19 mouse cellular contexts compared by ENCODE assay signal in the genomic region with DNA sequence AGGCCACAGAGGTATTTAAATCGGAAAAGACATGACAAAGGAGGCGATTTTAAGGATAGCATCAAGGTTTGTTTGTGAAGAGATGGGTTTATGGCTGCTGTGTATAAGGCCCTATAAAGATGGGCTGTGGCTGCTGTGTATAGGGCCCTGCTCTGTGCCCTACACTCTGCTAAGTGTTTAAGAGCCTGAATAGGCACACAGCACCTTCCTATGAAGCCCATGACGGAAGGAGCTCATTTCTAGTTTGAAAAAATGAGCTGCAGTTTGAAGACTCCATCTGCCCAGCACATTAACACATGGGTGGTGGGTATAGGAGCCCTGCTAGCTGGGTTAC.
A peak's percentile ranks its signal among the peaks of the same experiment; 100 is the strongest.
DNase-seq lines count a peak whose midpoint lies in the region; ATAC-seq and TF ChIP-seq lines count a peak whose summit lies in the region.
"Had no signal": no experiment of that assay in that cellular context is flagged by ENCODE, and none has a peak within 500 bp of the region (broad histone marks: within the 10 kb centered on the region; RNA-seq: fewer than 3 reads in every experiment).

No protein-coding gene starts in this region.

- TF ChIP-seq CTCF in liver, postnatal 0 days (IDR thresholded peaks at IDR 0.05; ENCODE audit: low read depth): no peak

- H3K9me3 ChIP-seq in forebrain, embryonic 10.5 days: peaks cover 3% of the 10 kb centered on the region; the same call in 1 of the 2 replicates
- no peaks in the 10 kb centered on the region for H3K9me3 ChIP-seq in forebrain, embryonic 13.5 days (replicated peaks)
- H3K9me3 ChIP-seq in hindbrain, embryonic 14.5 days (ENCODE audit: control insufficient read depth, low read length): no peaks in the 10 kb centered on the region
- no peaks in the 10 kb centered on the region for H3K9me3 ChIP-seq in midbrain, embryonic 14.5 days (ENCODE audit: control insufficient read depth, low read length)
- no peaks in the 10 kb centered on the region for H3K9me3 ChIP-seq in heart, embryonic 12.5 days (replicated peaks)
- 0 out of 2 replicates have a peak, but pooled peaks cover 2% of the 10 kb centered on the region for H3K9me3 ChIP-seq in liver, postnatal 0 days (ENCODE audit: low read length)
- H3K9me3 ChIP-seq: heart, embryonic 13.5 days; limb, embryonic 12.5 days; liver, embryonic 12.5 days; stomach, embryonic 15.5 days had no signal

- ATAC-seq in forebrain, embryonic 13.5 days: peak; percentile 74
- no peak for ATAC-seq in hindbrain, embryonic 14.5 days (ENCODE audit: low FRiP score)
- ATAC-seq in midbrain, embryonic 14.5 days (ENCODE audit: low FRiP score, low TSS enrichment): peak; percentile 44; the same call in 1 of the 2 replicates
- ATAC-seq in heart, embryonic 12.5 days (ENCODE audit: insufficient number of reproducible peaks, low FRiP score): no peak
- ATAC-seq in liver, postnatal 0 days: no peak
- ATAC-seq: liver, embryonic 12.5 days had no signal

- no peaks in the 10 kb centered on the region for H3K36me3 ChIP-seq in forebrain, embryonic 10.5 days (replicated peaks)
- H3K36me3 ChIP-seq in forebrain, embryonic 13.5 days (ENCODE audit: poor library complexity, severe bottlenecking): no peaks in the 10 kb centered on the region
- H3K36me3 ChIP-seq in hindbrain, embryonic 14.5 days (replicated peaks; ENCODE audit: control insufficient read depth, insufficient read depth): no peaks in the 10 kb centered on the region
- no peaks in the 10 kb centered on the region for H3K36me3 ChIP-seq in midbrain, embryonic 14.5 days (ENCODE audit: control insufficient read depth, insufficient read depth, low read length)
- no peaks in the 10 kb centered on the region for H3K36me3 ChIP-seq in heart, embryonic 12.5 days
- H3K36me3 ChIP-seq in liver, postnatal 0 days (replicated peaks; ENCODE audit: insufficient read depth, low read length): no peaks in the 10 kb centered on the region
- H3K36me3 ChIP-seq: heart, embryonic 13.5 days; limb, embryonic 12.5 days; liver, embryonic 12.5 days; stomach, embryonic 15.5 days had no signal

- no peak for TF ChIP-seq EP300 in liver, postnatal 0 days (IDR thresholded peaks at IDR 0.05; ENCODE audit: low read depth)

- H3K4me2 ChIP-seq in forebrain, embryonic 13.5 days: no peak overlapping the region
- no peak overlapping the region for H3K4me2 ChIP-seq in hindbrain, embryonic 14.5 days (replicated peaks)
- no peak overlapping the region for H3K4me2 ChIP-seq in midbrain, embryonic 14.5 days (ENCODE audit: low read length)
- H3K4me2 ChIP-seq in heart, embryonic 12.5 days: no peak overlapping the region
- H3K4me2 ChIP-seq in liver, postnatal 0 days (ENCODE audit: low read depth, low read length): no peak overlapping the region
- H3K4me2 ChIP-seq: heart, embryonic 13.5 days; limb, embryonic 12.5 days; liver, embryonic 12.5 days; lung, embryonic 14.5 days; stomach, embryonic 15.5 days had no signal

- 75% methylated on average over 3 of the region's 3 CpGs for WGBS in forebrain, embryonic 10.5 days
- 35% methylated on average over 3 of the region's 3 CpGs for WGBS in forebrain, embryonic 13.5 days
- WGBS in hindbrain, embryonic 14.5 days: 91% methylated on average over 3 of the region's 3 CpGs
- 69% methylated on average over 3 of the region's 3 CpGs for WGBS in midbrain, embryonic 14.5 days
- 71% methylated on average over 3 of the region's 3 CpGs for WGBS in heart, embryonic 12.5 days
- 74% methylated on average over 3 of the region's 3 CpGs for WGBS in liver, postnatal 0 days (ENCODE audit: insufficient replicate concordance)

- no peak overlapping the region for H3K9ac ChIP-seq in forebrain, embryonic 13.5 days
- no peak overlapping the region for H3K9ac ChIP-seq in hindbrain, embryonic 14.5 days
- no peak overlapping the region for H3K9ac ChIP-seq in midbrain, embryonic 14.5 days (replicated peaks; ENCODE audit: low read length)
- no peak overlapping the region for H3K9ac ChIP-seq in heart, embryonic 12.5 days
- H3K9ac ChIP-seq in liver, postnatal 0 days (replicated peaks): no peak overlapping the region
- H3K9ac ChIP-seq: heart, embryonic 13.5 days; limb, embryonic 12.5 days; liver, embryonic 12.5 days; lung, embryonic 14.5 days; stomach, embryonic 15.5 days had no signal

- peak overlapping the region; percentile 76 for H3K27ac ChIP-seq in forebrain, embryonic 10.5 days
- H3K27ac ChIP-seq in forebrain, embryonic 13.5 days: peak overlapping the region; percentile 83
- H3K27ac ChIP-seq in hindbrain, embryonic 14.5 days: peak overlapping the region; percentile 55
- peak overlapping the region; percentile 75 for H3K27ac ChIP-seq in midbrain, embryonic 14.5 days (replicated peaks; ENCODE audit: low read depth, low read length)
- no peak overlapping the region for H3K27ac ChIP-seq in heart, embryonic 12.5 days (ENCODE audit: poor library complexity, severe bottlenecking)
- H3K27ac ChIP-seq in liver, postnatal 0 days (ENCODE audit: low read depth): no peak overlapping the region
- H3K27ac ChIP-seq: gastrocnemius, adult 2 months; heart, embryonic 13.5 days; limb, embryonic 12.5 days; liver, embryonic 12.5 days; stomach, embryonic 15.5 days had no signal

- no peak overlapping the region for H3K4me3 ChIP-seq in forebrain, embryonic 10.5 days
- H3K4me3 ChIP-seq in forebrain, embryonic 13.5 days: no peak overlapping the region
- H3K4me3 ChIP-seq in hindbrain, embryonic 14.5 days (replicated peaks; ENCODE audit: low read length): no peak overlapping the region
- no peak overlapping the region for H3K4me3 ChIP-seq in midbrain, embryonic 14.5 days (replicated peaks; ENCODE audit: low read depth, low read length)
- no peak overlapping the region for H3K4me3 ChIP-seq in heart, embryonic 12.5 days
- H3K4me3 ChIP-seq in liver, postnatal 0 days (ENCODE audit: low read depth, low read length): no peak overlapping the region
- H3K4me3 ChIP-seq: gastrocnemius, adult 2 months; heart, embryonic 13.5 days; limb, embryonic 12.5 days; liver, embryonic 12.5 days; stomach, embryonic 15.5 days had no signal

- peaks cover 21% of the 10 kb centered on the region for H3K4me1 ChIP-seq in forebrain, embryonic 10.5 days
- H3K4me1 ChIP-seq in forebrain, embryonic 13.5 days: peaks cover 17% of the 10 kb centered on the region
- peaks cover 3% of the 10 kb centered on the region; the same call in 1 of the 2 replicates for H3K4me1 ChIP-seq in hindbrain, embryonic 14.5 days (replicated peaks; ENCODE audit: control insufficient read depth, insufficient read depth, low read length)
- H3K4me1 ChIP-seq in midbrain, embryonic 14.5 days (ENCODE audit: control insufficient read depth, insufficient read depth, low read length): peaks cover 9% of the 10 kb centered on the region; the same call in 1 of the 2 replicates
- no peaks in the 10 kb centered on the region for H3K4me1 ChIP-seq in heart, embryonic 12.5 days (replicated peaks)
- no peaks in the 10 kb centered on the region for H3K4me1 ChIP-seq in liver, postnatal 0 days (ENCODE audit: insufficient read depth)
- H3K4me1 ChIP-seq: heart, embryonic 13.5 days; liver, embryonic 12.5 days; stomach, embryonic 15.5 days had no signal

- H3K27me3 ChIP-seq in forebrain, embryonic 10.5 days (ENCODE audit: poor library complexity, severe bottlenecking): no peaks in the 10 kb centered on the region
- no peaks in the 10 kb centered on the region for H3K27me3 ChIP-seq in forebrain, embryonic 13.5 days
- no peaks in the 10 kb centered on the region for H3K27me3 ChIP-seq in hindbrain, embryonic 14.5 days (ENCODE audit: control insufficient read depth, insufficient read depth, low read length)
- no peaks in the 10 kb centered on the region for H3K27me3 ChIP-seq in midbrain, embryonic 14.5 days (ENCODE audit: control insufficient read depth, insufficient read depth, low read length)
- H3K27me3 ChIP-seq in heart, embryonic 12.5 days (replicated peaks): no peaks in the 10 kb centered on the region
- H3K27me3 ChIP-seq in liver, postnatal 0 days (ENCODE audit: insufficient read depth, low read length): no peaks in the 10 kb centered on the region
- H3K27me3 ChIP-seq: heart, embryonic 13.5 days; limb, embryonic 12.5 days; liver, embryonic 12.5 days; stomach, embryonic 15.5 days had no signal

- DNase-seq in forebrain, embryonic 10.5 days (ENCODE audit: extremely low spot score, low spot score): no peak
- no peak for DNase-seq in hindbrain, embryonic 14.5 days (ENCODE audit: low spot score)
- DNase-seq in midbrain, embryonic 14.5 days: no peak
- no peak for DNase-seq in liver, postnatal 0 days
- DNase-seq in cerebellum, adult 11 months: no peak
- DNase-seq: B cell, adult 2 months; cerebellum, adult 8-10 months; gastrocnemius, adult 2 months; kidney, adult 9 months; kidney, postnatal 4 days; lung, embryonic 14.5 days; lung, postnatal 4 days; thymus, adult 2 months had no signal

Comparison
In these comparisons a context has a peak if more than half of its experiments do, and no peak if none do; other contexts are left out.
1. H3K27ac ChIP-seq: peak in forebrain, embryonic 10.5 days (single experiment), forebrain, embryonic 13.5 days (single experiment), hindbrain, embryonic 14.5 days (single experiment) and midbrain, embryonic 14.5 days (single experiment); none in heart, embryonic 12.5 days (single experiment) and liver, postnatal 0 days (single experiment).
2. ATAC-seq: peak in forebrain, embryonic 13.5 days (single experiment) and midbrain, embryonic 14.5 days (single experiment); none in hindbrain, embryonic 14.5 days (single experiment), heart, embryonic 12.5 days (single experiment) and liver, postnatal 0 days (single experiment).